Mouse (Mus musculus) adrenal gland, adult 18-20 months (tissue): ENCODE measurements around the gene 4933425L06Rik. TPM values are rescaled to one million over a fixed set of nuclear protein-coding genes. Genes with fewer than 3 reads are reported as not detected.

Source experiments
- DNase-seq, 2 experiments: peaks; one replicate each; pipeline ENCODE4 v3.0.0; 2021 to 2022; ENCODE audit warnings: low spot score in 2 of 2
- long read RNA-seq, 2 experiments: library from polyadenylated mRNA; stranded (forward); transcript quantifications; one replicate each; pipeline ENCODE4 v2.0.0; 2021
- total RNA-seq, 2 experiments: library from RNA; stranded (reverse); gene quantifications; 1 replicate in 1 of 2; 2 replicates in 1 of 2; pipeline ENCODE4 v1.2.3; 2021

The 4933425L06Rik gene
- not detected for total RNA-seq
- long read RNA-seq, experiment 1 = 0 reads
- long read RNA-seq, experiment 2 = 0 reads

- no peak for DNase-seq
Observed at GRCm38 (mm10) chr13:105081862-105082261, at the start of gene 4933425L06Rik. Gene 4933425L06Rik (plus strand): TSS chr13:105082122.

GRCm38 (mm10) chr13:105037816-105038215, 44.1 kb upstream of the 4933425L06Rik start:
- no peak for DNase-seq

- no peak for DNase-seq
Observed at GRCm38 (mm10) chr13:105038334-105038733, 43.6 kb upstream of the 4933425L06Rik start.

- DNase-seq = no peak
Observed at GRCm38 (mm10) chr13:105043882-105044281, 38.0 kb upstream of the 4933425L06Rik start.

- DNase-seq = no peak
Observed at GRCm38 (mm10) chr13:105047377-105047776, 34.5 kb upstream of the 4933425L06Rik start.

- no peak for DNase-seq
Observed at GRCm38 (mm10) chr13:105048662-105049061, 33.3 kb upstream of the 4933425L06Rik start.

GRCm38 (mm10) chr13:105051432-105051831, 30.5 kb upstream of the 4933425L06Rik start:
- no peak for DNase-seq

GRCm38 (mm10) chr13:105053618-105054017, 28.3 kb upstream of the 4933425L06Rik start:
- no peak for DNase-seq

GRCm38 (mm10) chr13:105054181-105054940, 27.6 kb upstream of the 4933425L06Rik start, which contains the start of gene Rgs7bp:
Gene Rgs7bp (minus strand): TSS chr13:105054930.
- peak; percentile 52 to 61 for DNase-seq

GRCm38 (mm10) chr13:105054941-105055309, 27.0 kb upstream of the 4933425L06Rik start:
- DNase-seq = no peak

- no peak for DNase-seq
Observed at GRCm38 (mm10) chr13:105055374-105055773, 26.5 kb upstream of the 4933425L06Rik start.

GRCm38 (mm10) chr13:105066119-105066518, 15.8 kb upstream of the 4933425L06Rik start:
- no peak for DNase-seq

GRCm38 (mm10) chr13:105066890-105067845, 14.8 kb upstream of the 4933425L06Rik start:
- DNase-seq = no peak

GRCm38 (mm10) chr13:105089276-105089675, 7.4 kb downstream of the 4933425L06Rik start:
- no peak for DNase-seq

GRCm38 (mm10) chr13:105096316-105096715, 14.4 kb downstream of the 4933425L06Rik start:
- DNase-seq = no peak

- no peak for DNase-seq
Observed at GRCm38 (mm10) chr13:105100705-105101104, 18.8 kb downstream of the 4933425L06Rik start.

GRCm38 (mm10) chr13:105104385-105104784, 22.5 kb downstream of the 4933425L06Rik start:
- DNase-seq = no peak

GRCm38 (mm10) chr13:105111599-105111998, 29.7 kb downstream of the 4933425L06Rik start:
- no peak for DNase-seq

GRCm38 (mm10) chr13:105121617-105122016, 39.7 kb downstream of the 4933425L06Rik start:
- DNase-seq = no peak

- no peak for DNase-seq
Observed at GRCm38 (mm10) chr13:105122092-105122491, 40.2 kb downstream of the 4933425L06Rik start.

GRCm38 (mm10) chr13:105130080-105130479, 48.2 kb downstream of the 4933425L06Rik start:
- DNase-seq = no peak

GRCm38 (mm10) chr13:105132370-105132769, 50.4 kb downstream of the 4933425L06Rik start:
- DNase-seq = no peak
